Mouse (Mus musculus): ENCODE results near the gene Pim1. TPM values are rescaled to one million over a fixed set of nuclear protein-coding genes. Genes with fewer than 3 reads are reported as not detected.
A peak's percentile ranks its signal among the peaks of the same experiment; 100 is the strongest.
"Not testable (repeated sequence)": the region's sequence is repeated elsewhere in the genome, so short reads cannot be mapped to it uniquely, and the experiment has no call there.

The Pim1 gene
- total and polyA plus RNA-seq, 3 experiments = 75.8 to 178 (median 133) TPM

DNA sequence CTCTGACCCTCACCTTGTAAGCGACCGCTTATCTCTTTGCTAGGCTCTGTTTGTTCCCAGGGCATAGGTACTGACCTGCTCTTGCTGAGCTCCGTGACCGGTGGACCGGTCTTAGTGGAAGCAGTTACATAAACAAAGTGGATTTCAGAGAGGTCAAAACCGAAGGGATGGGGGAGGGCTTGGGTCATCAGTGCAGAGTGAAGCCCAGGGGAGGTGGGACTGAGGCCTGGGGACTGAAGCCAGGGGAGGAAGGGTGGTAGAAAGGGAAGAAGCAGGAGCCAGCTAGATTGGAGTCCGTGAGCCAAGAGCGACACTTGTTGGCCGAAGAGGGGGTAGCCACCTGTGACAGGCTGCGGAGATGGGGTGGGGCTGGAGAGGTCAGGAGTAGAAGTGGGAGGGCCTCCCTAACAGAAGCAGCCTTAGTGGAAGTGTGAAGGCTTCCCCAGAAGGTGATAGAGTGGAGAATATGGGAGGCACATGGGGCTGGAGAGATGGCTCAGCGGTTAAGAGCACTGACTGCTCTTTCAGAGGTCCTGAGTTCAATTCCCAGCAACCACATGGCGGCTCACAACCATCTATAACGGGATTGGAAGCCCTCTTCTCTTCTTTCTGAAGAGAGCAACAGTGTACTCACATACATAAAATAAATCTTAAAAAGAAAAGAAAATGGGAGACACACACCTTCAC is 22.6 kb downstream of the Pim1 start (continued):
- no peak for TF ChIP-seq JUND (conservative IDR thresholded peaks at IDR 0.05; ENCODE audit: low read depth, low read length)
- TF ChIP-seq USF1 (IDR thresholded peaks at IDR 0.05; ENCODE audit: low read depth, low read length) = no peak
- TF ChIP-seq MYC (IDR thresholded peaks at IDR 0.05; ENCODE audit: low read depth, low read length) = peak; percentile 78
- no peak for TF ChIP-seq ETS1 (conservative IDR thresholded peaks at IDR 0.05; ENCODE audit: low read depth, low read length)
- no peak for TF ChIP-seq USF2 (conservative IDR thresholded peaks at IDR 0.05; ENCODE audit: low read depth, low read length)
- TF ChIP-seq POLR2A (IDR thresholded peaks at IDR 0.05; ENCODE audit: low read depth, low read length) = peak; percentile 50
- peak; percentile 60 for TF ChIP-seq TCF12 (IDR thresholded peaks at IDR 0.05; ENCODE audit: low read depth, low read length)
- TF ChIP-seq SIN3A (IDR thresholded peaks at IDR 0.05; ENCODE audit: low read length) = peak; percentile 89
- peak; percentile 68 for TF ChIP-seq ELF1 (IDR thresholded peaks at IDR 0.05; ENCODE audit: low read depth, low read length)
- TF ChIP-seq BHLHE40 (IDR thresholded peaks at IDR 0.05; ENCODE audit: low read depth, low read length) = peak; percentile 57
- peak; percentile 90 for TF ChIP-seq MAZ (IDR thresholded peaks at IDR 0.05; ENCODE audit: low read depth, low read length)
- TF ChIP-seq POLR2AphosphoS2 (IDR thresholded peaks at IDR 0.05; ENCODE audit: low read depth, low read length) = no peak
- TF ChIP-seq KAT2A (IDR thresholded peaks at IDR 0.05; ENCODE audit: insufficient replicate concordance, low read length) = no peak
- no peak for TF ChIP-seq UBTF (IDR thresholded peaks at IDR 0.05; ENCODE audit: low read depth, low read length)
- TF ChIP-seq SMC3 (IDR thresholded peaks at IDR 0.05; ENCODE audit: low read depth, low read length) = peak; percentile 99

DNA sequence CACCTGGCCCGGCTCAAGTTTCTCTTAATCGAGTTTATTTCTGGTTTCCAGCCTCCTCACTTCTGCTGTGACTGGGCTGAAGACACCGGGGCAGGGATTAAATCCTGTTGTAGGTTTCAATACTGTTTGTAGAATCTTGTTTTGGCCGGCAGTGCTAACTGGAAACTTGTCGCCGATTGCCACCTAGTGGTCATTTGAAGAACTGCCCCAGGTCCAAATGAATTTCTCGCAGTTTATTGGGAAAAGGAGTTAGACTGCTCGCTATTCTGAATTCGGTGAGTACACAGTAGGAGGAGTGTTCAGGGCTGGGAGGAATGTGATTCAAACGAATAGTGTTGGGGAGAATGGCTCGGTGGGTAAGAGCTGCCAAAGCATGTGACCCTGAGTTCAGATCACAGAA is 23.9 kb downstream of the Pim1 start:
- peak overlapping the region; percentile 49; the same call in 1 of the 2 replicates for H3K4me2 ChIP-seq (ENCODE audit: insufficient read depth, low read depth, poor library complexity, severe bottlenecking)
- TF ChIP-seq JUND (conservative IDR thresholded peaks at IDR 0.05; ENCODE audit: low read depth, low read length) = 0 out of 2 replicates have a peak, but pooled peaks have one; percentile 6
- peak; percentile 19; the same call in 1 of the 2 replicates for TF ChIP-seq NELFE (IDR thresholded peaks at IDR 0.05; ENCODE audit: low read depth, low read length)
- peak; percentile 85 for TF ChIP-seq ZC3H11A (IDR thresholded peaks at IDR 0.05; ENCODE audit: low read depth, low read length)
- no peak for TF ChIP-seq UBTF (IDR thresholded peaks at IDR 0.05; ENCODE audit: low read depth, low read length)
- TF ChIP-seq RAD21 (IDR thresholded peaks at IDR 0.05; ENCODE audit: low read depth, low read length) = peak; percentile 99
- TF ChIP-seq MAX (IDR thresholded peaks at IDR 0.05; ENCODE audit: low read length) = peak; percentile 39; the same call in 1 of the 2 replicates
- peak; percentile 73; the same call in 1 of the 2 replicates for TF ChIP-seq SIN3A (IDR thresholded peaks at IDR 0.05; ENCODE audit: low read length)
- TF ChIP-seq MEF2A (IDR thresholded peaks at IDR 0.05; ENCODE audit: borderline replicate concordance, low read depth, low read length) = peak; percentile 29; the same call in 1 of the 2 replicates
- peak; percentile 91 to 98 for TF ChIP-seq CTCF (conservative IDR thresholded peaks at IDR 0.05 in 1 of 2, IDR thresholded peaks at IDR 0.05 in 1 of 2; ENCODE audit: low read depth in 2 of 2, low read length in 2 of 2)
- peak; percentile 19; the same call in 1 of the 2 replicates for TF ChIP-seq MYC (IDR thresholded peaks at IDR 0.05; ENCODE audit: low read depth, low read length)
- no peak for TF ChIP-seq MAFK (IDR thresholded peaks at IDR 0.05; ENCODE audit: insufficient replicate concordance, low read length)
- TF ChIP-seq MXI1 (IDR thresholded peaks at IDR 0.05; ENCODE audit: low read depth, low read length) = no peak
- TF ChIP-seq POLR2A (IDR thresholded peaks at IDR 0.05; ENCODE audit: low read depth, low read length) = 0 out of 2 replicates have a peak, but pooled peaks have one; percentile 19
- TF ChIP-seq SMC3 (IDR thresholded peaks at IDR 0.05; ENCODE audit: low read depth, low read length) = peak; percentile 90
- 0 out of 2 replicates have a peak, but pooled peaks have one; percentile 21 for TF ChIP-seq EP300 (IDR thresholded peaks at IDR 0.05; ENCODE audit: low read length)
- peak; percentile 69 for TF ChIP-seq IRF4 (IDR thresholded peaks at IDR 0.05; ENCODE audit: low read depth, low read length)
- no peak for TF ChIP-seq JUN (IDR thresholded peaks at IDR 0.05; ENCODE audit: insufficient read depth, low read depth, low read length)
- dilution Hi-C loops (cut with MboI; ENCODE audit: extremely low pct_ligation_motif_present, extremely low pct_unique_long_range_greater_than_20kb, low sequenced_read_pairs) (no loop called here), in situ Hi-C loops (cut with MboI; ENCODE audit: low pct_ligation_motif_present, low pct_unique_long_range_greater_than_20kb, low sequenced_read_pairs) (loop anchor here (5.0 kb wide), 2 partner anchors 252 to 337 kb away; partner anchors contain the start of gene Ppil1)
- H3K36me3 ChIP-seq (replicated peaks in 1 of 2; ENCODE audit: control insufficient read depth in 1 of 2, insufficient read depth in 1 of 2, low read length in 1 of 2) = no peaks in the 10 kb centered on the region
- H3K9ac ChIP-seq (ENCODE audit: insufficient read depth, low read depth) = peak overlapping the region; percentile 12; the same call in 1 of the 2 replicates
- DNase-seq (ENCODE audit: extremely low read depth) = peak; percentile 85
- H3K9me3 ChIP-seq (replicated peaks; ENCODE audit: low read length) = peaks cover 4% of the 10 kb centered on the region
- no peak overlapping the region for H3K27ac ChIP-seq (ENCODE audit: insufficient read depth, low read depth)
- no peak overlapping the region for H3K4me3 ChIP-seq (replicated peaks in 1 of 3; ENCODE audit: low read depth in 2 of 3, low read length in 2 of 3, poor library complexity in 1 of 3)
- no peaks in the 10 kb centered on the region for H3K27me3 ChIP-seq (replicated peaks)
- no peaks in the 10 kb centered on the region for H3K79me2 ChIP-seq (replicated peaks; ENCODE audit: control insufficient read depth, extremely low read depth, insufficient read depth, poor library complexity, severe bottlenecking)
- peaks cover 12 to 42% of the 10 kb centered on the region in 2 experiments for H3K4me1 ChIP-seq (ENCODE audit: control insufficient read depth in 1 of 2, insufficient read depth in 2 of 2)

GRCm38 (mm10) chr17:29518665-29519064 is 28.1 kb downstream of the Pim1 start:
- H3K36me3 ChIP-seq (replicated peaks in 1 of 2; ENCODE audit: control insufficient read depth in 1 of 2, insufficient read depth in 1 of 2, low read length in 1 of 2); in situ Hi-C loops (cut with MboI; ENCODE audit: low pct_ligation_motif_present, low pct_unique_long_range_greater_than_20kb, low sequenced_read_pairs); dilution Hi-C loops (cut with MboI; ENCODE audit: extremely low pct_ligation_motif_present, extremely low pct_unique_long_range_greater_than_20kb, low sequenced_read_pairs); H3K9me3 ChIP-seq (replicated peaks; ENCODE audit: low read length); H3K9ac ChIP-seq (ENCODE audit: insufficient read depth, low read depth); H3K4me3 ChIP-seq (replicated peaks in 1 of 3; ENCODE audit: low read depth in 2 of 3, low read length in 2 of 3, poor library complexity in 1 of 3); H3K4me2 ChIP-seq (ENCODE audit: insufficient read depth, low read depth, poor library complexity, severe bottlenecking); H3K4me1 ChIP-seq (ENCODE audit: control insufficient read depth in 1 of 2, insufficient read depth in 2 of 2); H3K27me3 ChIP-seq (replicated peaks); DNase-seq (ENCODE audit: extremely low read depth); H3K79me2 ChIP-seq (replicated peaks; ENCODE audit: control insufficient read depth, extremely low read depth, insufficient read depth, poor library complexity, severe bottlenecking); H3K27ac ChIP-seq (ENCODE audit: insufficient read depth, low read depth): not testable (repeated sequence)

Data from CH12.LX (cell line).